Mouse (Mus musculus) gastrocnemius, postnatal 14 days (tissue): ENCODE measurements around the gene Sugt1. TPM values are rescaled to one million over a fixed set of nuclear protein-coding genes. Genes with fewer than 3 reads are reported as not detected.

Experiments used
- DNase-seq: peaks from one replicate; pipeline ENCODE4 v3.0.0; 2021; ENCODE audit warnings: mixed read lengths
- intact Hi-C: fragments of 180-260 bp; cut with DNase I; formaldehyde crosslinking; loops from one replicate; pipeline ENCODE4 v1.15.1; 2025; ENCODE audit warnings: low total_unique reads
- microRNA-seq, 2 experiments: library from miRNA; unstranded; fragments of <30 nt; microRNA quantifications; one replicate each; pipeline ENCODE4 v1.2.0; 2021
- total RNA-seq, 2 experiments: library from RNA; stranded (reverse); gene quantifications; 2 replicates each; pipeline ENCODE4 v1.2.3; 2021

Sugt1 gene
- total RNA-seq, 2 experiments from 2014 or later = 67.2 to 69.8 TPM

- DNase-seq = no peak
- intact Hi-C loops = no loop called here
Measured at GRCm38 (mm10) chr14:79662001-79662400, 74.5 kb downstream of the Sugt1 start, which contains the start of gene Cnmd. Cnmd (minus strand) TSS chr14:79662170.

GRCm38 (mm10) chr14:79671008-79671407 is 83.5 kb downstream of the Sugt1 start:
- intact Hi-C loops = no loop called here

GRCm38 (mm10) chr14:79672567-79672966 is 85.1 kb downstream of the Sugt1 start:
- no peak for DNase-seq
- intact Hi-C loops = no loop called here

More at GRCm38 (mm10) chr14:79671008-79671407, 83.5 kb downstream of the Sugt1 start:
- no peak for DNase-seq

- no peak for DNase-seq
- intact Hi-C loops = no loop called here
Measured at GRCm38 (mm10) chr14:79673083-79674013, 85.9 kb downstream of the Sugt1 start.

- intact Hi-C loops = no loop called here
- DNase-seq = no peak
Measured at GRCm38 (mm10) chr14:79677108-79677753, 89.7 kb downstream of the Sugt1 start.

GRCm38 (mm10) chr14:79677891-79678687 is 90.6 kb downstream of the Sugt1 start:
- intact Hi-C loops = no loop called here
- DNase-seq = no peak

GRCm38 (mm10) chr14:79680652-79681051 is 93.2 kb downstream of the Sugt1 start:
- no peak for DNase-seq
- intact Hi-C loops = no loop called here

Small RNA genes within 50 kb of the gene (microRNA-seq; reads per million reads assigned to microRNA genes)
- gene Gm27857 = 0 reads per million in 2 experiments

Other genes starting within 250 kb of the Sugt1 start
- 10 to 100 TPM; 14.8 TPM for gene Naa16, start 196.9 kb upstream of the Sugt1 start, total RNA-seq
- 1 to 10 TPM; 5.4 to 5.8 TPM for gene Mtrf1, start 189.9 kb upstream of the Sugt1 start, total RNA-seq
- gene Kbtbd7, start 161.2 kb upstream of the Sugt1 start, total RNA-seq = 1 to 10 TPM; 7.1 to 8.0 TPM
- gene Kbtbd6, start 135.9 kb upstream of the Sugt1 start, total RNA-seq = under 1 TPM; 0.18 TPM
- 1 to 10 TPM; 8.2 to 8.3 TPM for gene Elf1, start 106.5 kb upstream of the Sugt1 start, total RNA-seq
- 10 to 100 TPM; 20.0 to 21.2 TPM for gene Wbp4, start 106.2 kb upstream of the Sugt1 start, total RNA-seq
- gene Cnmd, start 74.5 kb downstream of the Sugt1 start, total RNA-seq = 1 to 10 TPM in 1 of 2 experiments, under 1 TPM in 1; 0.76 to 1.4 TPM
- not detected for gene Pcdh8, start 183.6 kb downstream of the Sugt1 start, total RNA-seq